Mouse (Mus musculus) heart, postnatal 0 days (tissue): ENCODE data around the gene Ppp2r5d. TPM values are rescaled to one million over a fixed set of nuclear protein-coding genes. Genes with fewer than 3 reads are reported as not detected.

ENCODE experiments used
- ATAC-seq: fragments of 200-750 bp; cut with Nextera tagmentation; 2 replicates; pipeline ENCODE4 v1.8.0; 2017; ENCODE audit warnings: low read depth, moderate number of reproducible peaks, moderate library complexity; ENCODE audit not compliant: insufficient read depth
- DNase-seq: peaks from one replicate; pipeline ENCODE4 v3.0.0-alpha.2; 2016; ENCODE audit warnings: low spot score
- H3K27ac ChIP-seq: fragments of 300-500 bp; sonication (generic); 2 replicates; pipeline ENCODE4 v1.5.1; 2014; ENCODE audit warnings: low read depth, mild to moderate bottlenecking
- H3K27me3 ChIP-seq: fragments of 300-500 bp; sonication (generic); 2 replicates; pipeline ENCODE4 v1.6.1; 2014; ENCODE audit warnings: low read length, mixed read lengths; ENCODE audit not compliant: control insufficient read depth, insufficient read depth
- H3K36me3 ChIP-seq: fragments of 300-500 bp; sonication (generic); replicated peaks from 2 replicates; pipeline ENCODE4 v1.6.1; 2014; ENCODE audit warnings: low read length, mixed read lengths; ENCODE audit not compliant: control insufficient read depth, insufficient read depth
- H3K4me1 ChIP-seq: fragments of 300-500 bp; sonication (generic); 2 replicates; pipeline ENCODE4 v1.6.1; 2014; ENCODE audit warnings: antibody characterized with exemption; ENCODE audit not compliant: control insufficient read depth, insufficient read depth
- H3K4me2 ChIP-seq: fragments of 300-500 bp; sonication (generic); 2 replicates; pipeline ENCODE4 v1.6.1; 2014; ENCODE audit warnings: low read depth, mild to moderate bottlenecking, low read length, moderate library complexity
- H3K4me3 ChIP-seq: fragments of 300-500 bp; sonication (generic); 2 replicates; pipeline ENCODE4 v1.5.1; 2014; ENCODE audit warnings: low read depth, low read length
- H3K9ac ChIP-seq: fragments of 300-500 bp; sonication (generic); replicated peaks from 2 replicates; pipeline ENCODE4 v1.6.1; 2014; ENCODE audit warnings: low read depth, low read length, mixed read lengths
- H3K9me3 ChIP-seq: fragments of 300-500 bp; sonication (generic); replicated peaks from 2 replicates; pipeline ENCODE4 v1.6.1; 2016; ENCODE audit warnings: low read length; ENCODE audit not compliant: control insufficient read depth
- CTCF ChIP-seq: IDR thresholded peaks from 2 replicates; pipeline ENCODE4 v1.5.1; 2016; ENCODE audit warnings: antibody characterized with exemption, control low read depth, low read depth
- EP300 ChIP-seq: IDR thresholded peaks from 2 replicates; pipeline ENCODE4 v1.6.1; 2016; ENCODE audit warnings: antibody characterized with exemption, low read depth
- WGBS: fragments of 180-500 bp; shearing (Covaris S2); extraction: QIAGEN DNeasy Blood & Tissue Kit; methylation state at CpG from one replicate; pipeline ENCODE4 v1.1.7; 2014; 5-methylcytosine and 5-hydroxymethylcytosine counted together
- polyA plus RNA-seq: library from polyadenylated mRNA; unstranded; fragments of >200 nt; fragmentation: Nextera tagmentation; extraction: Ambion mirVana; gene quantifications from 2 replicates; pipeline ENCODE4 v1.2.1, GENCODE M21; 2015
- total RNA-seq: library from RNA; depleted of rRNA; stranded (reverse); fragments of >200 nt; gene quantifications from 2 replicates; pipeline ENCODE4 v1.2.3, GENCODE M21; 2014; ENCODE audit warnings: low replicate concordance

The Ppp2r5d gene
- total and polyA plus RNA-seq, 2 experiments from 2014 or later, result 25.2 to 46.3 TPM

DNA sequence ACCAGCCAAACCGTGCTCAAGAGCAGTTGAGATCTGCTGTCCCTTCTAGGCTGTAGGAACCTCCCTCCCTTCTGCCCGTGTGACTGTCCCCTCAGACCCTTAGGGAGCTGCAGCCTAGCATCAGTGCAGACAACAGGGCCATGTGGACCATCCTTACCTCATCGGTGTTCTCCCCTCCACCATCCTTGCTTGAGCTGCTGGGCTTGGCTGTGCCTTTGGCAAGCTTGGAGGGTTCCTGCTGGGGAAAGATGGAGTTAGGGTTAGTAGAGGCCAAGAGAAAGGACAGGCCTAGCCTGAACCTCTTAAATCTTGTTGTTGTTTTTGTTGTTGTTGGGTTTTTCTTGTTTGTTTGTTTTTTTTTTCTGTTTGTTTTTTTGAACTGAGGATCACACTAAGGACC, 5.0 kb downstream of the Ppp2r5d start:
- no peak overlapping the region for H3K27ac ChIP-seq
- no peak overlapping the region for H3K4me3 ChIP-seq
- TF ChIP-seq EP300 (no peak), CTCF (no peak)
- no peaks in the 10 kb centered on the region for H3K27me3 ChIP-seq
- no peak overlapping the region for H3K4me2 ChIP-seq
- no peak for DNase-seq
- H3K36me3 ChIP-seq, result peaks cover 12% of the 10 kb centered on the region; the same call in 1 of the 2 replicates
- no peak for ATAC-seq
- peaks cover 11% of the 10 kb centered on the region; the same call in 1 of the 2 replicates for H3K4me1 ChIP-seq
- 85% methylated on average over 3 of the region's 3 CpGs for WGBS
- H3K9ac ChIP-seq, result no peak overlapping the region
- H3K9me3 ChIP-seq, result no peaks in the 10 kb centered on the region

DNA sequence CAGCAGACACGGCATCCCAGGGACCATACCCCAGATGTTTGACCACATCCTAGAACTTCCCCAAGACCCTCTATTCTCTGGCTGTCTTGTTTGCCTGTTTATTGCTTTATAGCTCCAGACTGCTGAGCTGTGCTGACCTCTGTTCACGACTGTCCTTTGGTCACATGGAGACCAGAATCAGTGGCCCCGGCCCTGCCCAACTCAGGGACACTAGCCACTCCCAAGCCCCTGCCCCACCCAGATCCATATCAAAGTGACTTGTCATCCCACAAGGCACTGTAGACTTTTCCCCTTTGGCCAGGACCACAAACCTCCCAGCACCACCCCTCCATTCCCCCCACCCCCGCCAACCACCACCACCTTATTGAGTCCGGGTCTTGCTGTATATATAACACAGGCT, 5.7 kb downstream of the Ppp2r5d start:
- no peak for ATAC-seq
- 82% methylated on average over 5 of the region's 5 CpGs for WGBS

DNA sequence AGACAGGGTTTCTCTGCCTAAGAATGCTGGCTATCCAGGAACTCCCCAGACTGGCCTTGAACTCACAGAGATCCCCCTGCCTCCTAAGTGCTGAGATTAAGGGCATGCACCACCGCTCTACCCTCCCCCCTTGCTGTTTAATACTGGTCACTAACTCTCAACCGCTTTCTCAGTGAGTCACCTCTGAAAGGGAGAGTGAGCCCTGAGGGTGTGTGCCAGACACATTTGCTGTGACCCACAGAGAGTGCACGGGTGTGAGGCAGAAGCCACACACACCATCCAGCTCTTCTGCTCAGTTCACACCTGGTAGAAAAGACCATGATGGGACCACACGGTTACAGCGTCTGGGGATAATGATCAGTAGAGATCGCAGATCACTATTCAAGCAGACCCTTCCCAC, 6.4 kb downstream of the Ppp2r5d start:
- TF ChIP-seq EP300 (no peak), CTCF (no peak)
- H3K36me3 ChIP-seq, result peaks cover 12% of the 10 kb centered on the region; the same call in 1 of the 2 replicates
- no peak for ATAC-seq
- WGBS, result 81% methylated on average over 6 of the region's 6 CpGs
- DNase-seq, result no peak
- no peak overlapping the region for H3K27ac ChIP-seq
- peak overlapping the region; percentile 20 for H3K9ac ChIP-seq
- no peaks in the 10 kb centered on the region for H3K9me3 ChIP-seq
- peaks cover 6% of the 10 kb centered on the region; the same call in 1 of the 2 replicates for H3K4me1 ChIP-seq
- H3K4me3 ChIP-seq, result no peak overlapping the region
- no peaks in the 10 kb centered on the region for H3K27me3 ChIP-seq
- no peak overlapping the region for H3K4me2 ChIP-seq

More for the DNA sequence above, 5.7 kb downstream of the Ppp2r5d start:
- Histone ChIP-seq H3K36me3 (peaks cover 12% of the 10 kb centered on the region; the same call in 1 of the 2 replicates), H3K4me2 (no peak overlapping the region), H3K9me3 (no peaks in the 10 kb centered on the region), H3K4me3 (no peak overlapping the region), H3K27ac (no peak overlapping the region), H3K9ac (no peak overlapping the region), H3K4me1 (peaks cover 11% of the 10 kb centered on the region; the same call in 1 of the 2 replicates), H3K27me3 (no peaks in the 10 kb centered on the region)
- no peak for DNase-seq
- TF ChIP-seq EP300 (no peak), CTCF (no peak)

DNA sequence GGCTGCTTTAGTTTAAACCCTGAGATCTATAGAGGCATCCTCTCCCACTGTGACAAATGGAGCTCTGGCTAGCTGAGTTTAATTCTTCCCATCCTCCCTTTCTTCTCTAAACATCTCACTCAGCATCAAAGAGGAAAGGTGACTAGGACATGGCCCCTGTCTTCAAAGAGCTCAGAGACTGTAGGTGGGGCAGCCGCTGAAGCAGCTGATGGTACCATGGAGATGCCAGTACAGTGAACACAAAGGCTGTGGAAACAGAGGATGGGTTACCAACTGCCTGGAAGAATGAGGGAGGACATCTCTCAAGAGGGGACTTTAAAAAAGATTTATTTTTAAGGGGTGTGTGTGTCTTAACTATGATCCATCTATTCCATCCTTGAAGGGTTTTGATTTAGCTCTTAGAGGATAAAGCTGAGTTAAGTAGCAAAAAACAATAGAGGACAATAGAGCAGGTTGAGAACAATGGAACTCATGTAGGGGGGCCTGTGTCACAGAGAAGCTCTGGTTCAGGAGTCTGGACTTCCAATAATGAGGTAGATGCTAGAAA, 10.3 kb downstream of the Ppp2r5d start:
- Histone ChIP-seq H3K4me3 (no peak overlapping the region), H3K27me3 (no peaks in the 10 kb centered on the region), H3K36me3 (peaks cover 15% of the 10 kb centered on the region), H3K4me2 (no peak overlapping the region), H3K9ac (no peak overlapping the region), H3K27ac (no peak overlapping the region), H3K9me3 (no peaks in the 10 kb centered on the region), H3K4me1 (no peaks in the 10 kb centered on the region)
- WGBS, result 86% methylated on average over 1 of the region's 1 CpGs
- DNase-seq, result no peak
- TF ChIP-seq CTCF (no peak), EP300 (no peak)
- no peak for ATAC-seq

DNA sequence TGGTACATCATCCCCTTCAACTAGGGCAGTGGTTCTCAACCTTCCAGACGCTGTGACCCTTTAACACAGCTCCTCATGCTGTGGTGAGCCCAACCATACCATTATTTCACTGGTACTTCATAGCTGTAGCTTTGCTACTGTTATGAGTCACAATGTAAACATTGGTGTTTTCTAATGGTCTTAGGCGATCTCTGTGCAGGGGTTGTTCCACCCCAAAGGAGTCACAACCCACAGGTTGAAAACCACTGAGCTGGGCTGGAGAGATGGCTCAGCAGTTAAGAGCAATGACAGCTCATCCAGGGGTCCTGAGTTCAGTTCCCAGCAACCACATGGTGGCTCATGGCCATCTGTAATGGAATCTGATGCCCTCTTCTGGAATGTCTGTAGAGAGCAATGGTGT, 13.5 kb downstream of the Ppp2r5d start:
- no peak overlapping the region for H3K27ac ChIP-seq
- no peaks in the 10 kb centered on the region for H3K9me3 ChIP-seq
- no peaks in the 10 kb centered on the region for H3K27me3 ChIP-seq
- H3K4me3 ChIP-seq, result no peak overlapping the region
- WGBS, result 87% methylated on average over 2 of the region's 2 CpGs
- DNase-seq, result no peak
- no peak for ATAC-seq
- no peak overlapping the region for H3K9ac ChIP-seq
- H3K4me2 ChIP-seq, result no peak overlapping the region
- TF ChIP-seq CTCF, result no peak
- no peak for TF ChIP-seq EP300
- peaks cover 17% of the 10 kb centered on the region for H3K36me3 ChIP-seq
- no peaks in the 10 kb centered on the region for H3K4me1 ChIP-seq

DNA sequence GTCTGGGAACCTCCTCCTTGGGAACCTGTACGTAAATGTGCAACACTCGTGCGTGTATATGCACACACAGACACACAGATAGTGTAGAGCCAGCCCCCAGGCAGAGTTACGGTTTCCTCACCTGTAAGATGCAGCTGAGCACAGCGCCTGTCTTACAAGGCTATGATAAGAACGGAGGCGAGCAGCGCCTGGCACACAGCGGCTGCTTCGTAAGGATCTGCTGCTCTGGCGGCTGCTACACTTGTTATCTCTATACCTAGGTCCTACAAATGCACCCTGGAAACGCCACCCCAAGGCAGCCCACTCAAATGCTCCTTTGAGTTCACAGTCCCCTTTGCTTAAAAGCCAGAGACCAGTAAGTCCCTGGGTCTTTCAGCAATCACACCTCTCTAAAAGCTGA, 14.2 kb downstream of the Ppp2r5d start:
- ATAC-seq, result no peak
- Histone ChIP-seq H3K9ac (no peak overlapping the region), H3K27me3 (no peaks in the 10 kb centered on the region), H3K4me1 (no peaks in the 10 kb centered on the region), H3K4me3 (no peak overlapping the region), H3K9me3 (no peaks in the 10 kb centered on the region), H3K4me2 (no peak overlapping the region), H3K27ac (no peak overlapping the region), H3K36me3 (peaks cover 24% of the 10 kb centered on the region)
- no peak for DNase-seq
- no peak for TF ChIP-seq EP300
- no peak for TF ChIP-seq CTCF
- WGBS, result 60% methylated on average over 12 of the region's 12 CpGs
